Mouse (Mus musculus) lung, postnatal 10 days (tissue): ENCODE data around the gene Osbpl3.

ENCODE experiments used
- DNase-seq: peaks from one replicate; pipeline ENCODE4 v3.0.0; 2021

Gene Osbpl3

DNA sequence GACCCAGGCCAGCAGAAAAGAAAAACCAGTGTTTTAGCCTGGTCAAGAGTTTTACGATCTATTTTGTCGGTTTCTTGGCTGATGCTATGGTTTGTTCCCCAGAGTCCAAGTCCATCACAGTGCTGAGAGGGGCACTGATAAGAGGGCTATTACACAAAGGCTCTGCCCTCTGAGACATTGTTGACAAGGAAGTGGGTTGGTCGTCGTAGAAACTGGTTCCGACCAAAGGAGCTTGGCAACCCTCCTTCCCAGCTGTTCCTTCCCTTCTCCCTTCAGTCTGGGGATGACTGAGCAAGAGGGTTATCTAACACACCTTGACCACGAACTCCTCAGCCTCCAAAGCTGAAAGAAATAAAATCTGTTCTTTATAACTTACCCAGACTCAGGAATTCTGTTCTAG is 192.3 kb downstream of the Osbpl3 start, which contains the start of gene Gsdme:
Gene Gsdme, minus strand, starts transcription at position 193 of the 400 bp plus-strand sequence.
- DNase-seq: no peak

DNA sequence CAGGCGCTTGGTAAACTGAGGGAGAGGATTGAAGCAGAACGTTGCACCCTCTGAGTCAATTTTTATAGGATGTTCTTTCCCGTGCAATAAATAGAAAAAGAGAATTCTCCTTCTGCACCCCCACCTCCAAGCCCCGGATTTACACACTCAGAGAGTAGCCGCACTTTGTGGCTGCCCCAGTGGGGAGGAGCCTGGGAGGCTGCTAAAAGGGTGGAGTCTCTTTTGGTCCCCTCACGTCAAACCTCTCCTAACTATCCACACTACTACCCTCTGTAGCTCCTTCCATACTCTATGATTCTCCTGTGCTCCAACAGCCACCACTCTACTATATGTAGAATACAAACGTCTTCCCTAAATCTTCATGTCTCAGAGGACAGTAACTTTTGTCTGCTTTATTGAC is 193.7 kb downstream of the Osbpl3 start:
- DNase-seq: no peak

DNA sequence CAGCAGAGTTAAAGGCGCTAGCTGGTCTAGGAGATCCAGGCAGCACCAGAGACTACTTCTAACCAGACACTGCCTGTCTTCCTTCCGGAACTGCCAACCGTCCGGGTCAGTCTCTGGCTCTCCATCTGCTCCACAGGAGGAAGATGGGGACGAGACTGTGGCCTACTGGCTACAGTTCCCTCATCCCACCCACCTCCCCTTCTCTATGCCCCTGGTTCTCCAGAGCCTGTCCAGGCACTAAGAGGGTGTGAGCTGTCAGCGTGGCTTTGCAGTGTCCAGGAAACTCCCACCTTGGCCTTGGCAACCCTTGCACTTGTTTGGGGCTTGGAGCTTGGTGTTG is 194.1 kb downstream of the Osbpl3 start:
- DNase-seq: no peak

DNA sequence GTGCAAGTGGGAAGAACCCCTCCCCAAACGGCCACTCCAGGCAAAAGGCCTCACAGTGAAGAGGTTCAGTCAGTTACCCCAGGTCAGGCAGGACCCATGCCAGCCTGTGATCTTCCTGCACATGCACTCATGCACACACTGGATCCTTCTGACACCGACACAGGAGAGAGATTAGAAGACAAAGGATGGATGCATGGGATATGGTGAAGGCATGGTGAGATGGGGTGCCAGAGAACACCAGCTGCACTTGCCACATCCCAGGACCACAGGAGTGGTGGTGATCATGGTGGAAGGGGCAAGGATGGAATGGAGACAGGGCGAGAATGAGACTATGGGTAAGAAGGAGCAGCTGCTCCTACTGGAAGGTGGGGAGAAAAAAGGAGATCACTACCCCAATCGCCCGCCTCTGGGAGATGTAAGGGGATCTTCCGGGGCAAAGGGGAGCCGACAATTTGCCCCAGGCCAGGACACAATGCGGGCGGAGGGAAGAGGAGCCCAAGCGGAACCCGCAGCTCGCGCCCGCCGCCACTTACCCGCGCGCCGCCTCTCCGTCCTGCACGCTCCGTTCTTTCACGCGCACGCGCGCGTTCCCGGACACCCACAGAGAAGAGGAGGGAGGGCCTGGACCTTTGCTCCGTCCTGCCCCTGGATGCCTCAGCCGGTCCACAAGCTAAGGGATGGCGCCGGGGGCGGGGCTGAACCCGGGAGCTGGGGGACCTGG is 194.6 kb downstream of the Osbpl3 start:
- peak; percentile 91 for DNase-seq

DNA sequence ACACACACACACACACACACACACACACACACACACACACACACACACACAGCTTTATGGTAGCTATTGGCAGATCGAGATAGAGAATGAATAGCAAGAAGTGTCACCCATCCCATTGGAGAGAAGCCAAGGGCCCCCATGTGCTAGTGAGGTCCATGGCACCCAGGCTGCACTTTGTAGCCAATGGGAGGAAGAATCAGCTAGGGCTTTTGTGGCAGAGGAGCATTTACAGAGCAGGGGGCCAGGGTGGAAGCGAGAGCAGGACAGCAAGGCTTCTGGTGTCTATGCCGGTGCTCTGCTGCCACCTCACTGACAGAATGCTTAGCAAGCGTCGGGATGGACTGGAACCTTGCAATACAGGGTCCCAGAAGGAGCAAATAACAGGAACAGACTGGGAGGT is 200.6 kb downstream of the Osbpl3 start:
- DNase-seq: peak; percentile 12

DNA sequence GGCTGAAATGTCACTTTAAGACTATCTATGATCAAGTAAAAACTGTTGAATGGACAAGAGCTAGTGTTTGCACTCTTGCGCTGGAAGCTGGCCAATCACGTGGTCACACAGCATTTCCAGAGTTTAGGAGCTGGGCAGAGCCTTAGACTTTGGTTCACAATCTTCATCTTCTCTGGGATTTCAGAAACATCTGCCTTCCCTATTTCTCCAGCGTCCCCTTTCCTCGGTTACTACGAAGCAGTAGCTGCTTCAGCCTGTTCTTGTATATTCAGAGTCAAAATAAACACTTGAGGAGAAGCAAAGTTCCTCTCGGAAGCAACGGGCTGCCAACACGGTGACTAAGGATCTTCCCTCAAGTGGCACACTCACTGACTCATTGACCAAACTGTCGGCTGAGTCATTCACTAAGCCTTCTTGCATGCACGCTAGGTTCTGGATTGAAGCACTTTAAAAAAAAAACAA is 201.2 kb downstream of the Osbpl3 start:
- DNase-seq: peak; percentile 78

DNA sequence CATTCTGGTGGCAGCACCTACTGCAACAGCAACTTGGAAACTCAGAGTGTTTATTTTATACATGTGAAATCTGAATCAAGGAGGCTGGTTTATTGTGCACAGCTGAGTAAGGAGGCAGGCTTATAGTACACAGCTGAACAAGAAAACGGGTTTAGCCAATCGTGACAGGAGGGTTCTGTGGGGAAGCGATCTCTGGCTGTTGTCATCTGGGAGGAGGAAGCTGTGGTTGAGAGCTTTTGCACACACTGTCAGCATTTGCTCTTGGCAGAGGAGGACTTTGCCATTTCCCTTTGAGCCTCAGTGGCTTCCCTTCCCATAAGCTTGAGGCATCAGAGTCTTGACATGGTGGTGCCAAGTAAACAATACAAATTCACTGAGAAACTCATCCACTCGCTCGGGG is 203.3 kb downstream of the Osbpl3 start:
- peak; percentile 14 for DNase-seq

DNA sequence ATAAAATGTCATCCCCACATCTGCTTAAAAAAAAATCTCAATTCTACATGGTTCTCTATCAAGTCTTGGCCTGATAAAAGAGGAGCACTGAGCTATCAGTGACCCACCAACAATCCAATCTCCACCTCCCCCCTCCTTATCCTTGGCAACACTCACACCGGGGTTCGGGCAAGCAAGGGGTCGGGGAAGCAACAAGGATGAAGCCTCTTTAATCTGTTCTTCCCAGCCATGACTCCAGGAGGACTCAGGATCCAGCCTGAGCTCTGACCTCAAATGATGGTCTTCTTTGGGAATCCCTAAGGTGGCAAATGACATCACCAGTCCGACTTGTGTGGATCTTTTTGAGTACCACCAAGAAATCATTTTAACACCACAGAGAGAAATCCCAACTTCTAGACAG is 208.2 kb downstream of the Osbpl3 start:
- DNase-seq: no peak

DNA sequence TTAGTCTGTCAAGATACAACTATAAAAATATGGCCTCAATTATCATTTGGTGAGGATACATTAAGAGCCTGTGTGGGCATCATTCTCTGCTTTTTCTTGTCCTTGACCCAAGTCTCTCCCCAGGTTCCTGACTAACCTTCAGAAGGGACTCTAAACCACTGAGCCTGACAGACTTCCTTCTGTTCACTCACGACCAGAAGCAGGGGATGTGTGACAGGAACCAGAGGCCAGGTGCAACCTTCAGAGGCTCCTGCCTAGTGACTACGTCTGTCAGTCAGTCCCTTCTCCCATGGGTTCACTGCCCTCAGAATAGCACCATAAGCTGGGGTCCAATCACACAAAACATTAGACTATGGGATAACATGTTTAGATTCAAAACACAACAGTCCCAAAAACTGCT is 208.6 kb downstream of the Osbpl3 start:
- DNase-seq: no peak

DNA sequence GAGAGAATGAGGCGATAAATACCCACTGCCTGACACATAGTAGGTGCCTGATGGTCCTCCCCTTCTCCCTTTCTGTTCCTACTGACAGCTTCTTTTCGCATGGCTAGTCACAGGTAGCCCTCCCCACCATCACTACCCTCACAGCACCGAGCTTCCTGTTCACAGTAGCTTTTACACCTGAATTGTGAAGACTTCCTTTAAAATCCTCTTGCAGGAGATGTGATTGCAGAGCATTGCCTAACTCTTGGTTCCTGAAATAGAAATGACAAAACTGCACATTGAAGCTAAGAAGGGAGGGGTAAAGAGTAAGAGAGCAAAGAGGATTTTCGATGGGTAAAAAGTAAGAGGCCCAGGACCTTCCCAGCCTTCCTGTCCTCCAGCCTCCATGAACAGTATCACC is 211.0 kb downstream of the Osbpl3 start:
- DNase-seq: no peak

DNA sequence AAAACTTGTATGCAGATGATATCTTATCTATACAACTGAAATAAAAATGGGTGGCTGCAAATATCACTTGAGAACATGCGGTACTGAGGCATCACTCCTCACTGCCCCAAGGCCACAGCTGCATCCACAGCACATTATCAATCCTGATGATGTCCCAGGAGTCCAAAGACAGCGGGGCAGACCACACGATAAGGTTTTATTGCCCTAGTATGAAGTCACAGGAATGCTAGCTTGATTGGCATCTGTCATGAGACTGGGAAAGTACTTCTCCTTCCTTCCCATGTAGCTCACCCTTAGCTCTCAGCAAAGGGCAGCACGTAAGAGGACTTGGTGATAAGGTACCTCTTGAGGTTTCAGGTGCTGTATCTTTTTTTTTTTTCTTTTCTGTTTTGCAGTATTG is 211.9 kb downstream of the Osbpl3 start:
- DNase-seq: no peak
